14 mouse cellular contexts compared by ENCODE assay signal in the genomic region with DNA sequence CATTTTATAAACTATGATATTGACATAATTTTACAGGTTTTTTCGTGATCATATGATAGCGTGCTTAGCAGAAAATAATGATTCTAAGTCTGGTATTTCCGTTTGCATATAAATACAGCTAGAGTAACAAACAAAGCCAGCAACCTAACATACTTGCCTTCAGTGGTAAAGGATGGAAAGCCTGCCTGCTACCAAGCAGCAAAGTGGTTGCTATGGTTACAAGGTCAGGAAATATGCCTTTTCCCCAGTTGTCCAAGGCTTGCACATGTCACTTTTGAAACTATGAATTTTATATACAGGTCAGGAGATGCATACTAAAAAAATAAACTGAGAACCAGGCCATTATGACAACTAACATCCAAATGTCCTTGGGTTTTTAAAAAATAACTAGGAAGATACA.
DNase-seq lines count a peak whose midpoint lies in the region; ATAC-seq and TF ChIP-seq lines count a peak whose summit lies in the region.
"Had no signal": no experiment of that assay in that cellular context is flagged by ENCODE, and none has a peak within 500 bp of the region (broad histone marks: within the 10 kb centered on the region; RNA-seq: fewer than 3 reads in every experiment).

No protein-coding gene starts in this region.

- no peaks in the 10 kb centered on the region for H3K36me3 ChIP-seq in midbrain, embryonic 11.5 days (ENCODE audit: control insufficient read depth, insufficient read depth, low read length)
- H3K36me3 ChIP-seq in midbrain, embryonic 10.5 days, result no peaks in the 10 kb centered on the region
- no peaks in the 10 kb centered on the region for H3K36me3 ChIP-seq in forebrain, postnatal 0 days (ENCODE audit: insufficient read depth)
- H3K36me3 ChIP-seq in midbrain, embryonic 12.5 days, result no peaks in the 10 kb centered on the region
- no peaks in the 10 kb centered on the region for H3K36me3 ChIP-seq in kidney, embryonic 15.5 days
- H3K36me3 ChIP-seq: lung, embryonic 15.5 days; stomach, embryonic 15.5 days had no signal

- TF ChIP-seq CTCF in forebrain, postnatal 0 days (IDR thresholded peaks at IDR 0.05; ENCODE audit: low read depth), result no peak

- ATAC-seq in midbrain, embryonic 11.5 days (ENCODE audit: low FRiP score), result peak; percentile 85
- peak; percentile 79 for ATAC-seq in forebrain, postnatal 0 days
- peak; percentile 86 for ATAC-seq in midbrain, embryonic 12.5 days (ENCODE audit: low FRiP score, low read depth)
- ATAC-seq in kidney, embryonic 15.5 days (replicated peaks; ENCODE audit: low FRiP score), result no peak

- no peaks in the 10 kb centered on the region for H3K9me3 ChIP-seq in midbrain, embryonic 11.5 days (ENCODE audit: control insufficient read depth, low read length)
- H3K9me3 ChIP-seq in midbrain, embryonic 10.5 days (replicated peaks), result no peaks in the 10 kb centered on the region
- no peaks in the 10 kb centered on the region for H3K9me3 ChIP-seq in forebrain, postnatal 0 days (ENCODE audit: low read length)
- H3K9me3 ChIP-seq in midbrain, embryonic 12.5 days, result no peaks in the 10 kb centered on the region
- H3K9me3 ChIP-seq in kidney, embryonic 15.5 days (replicated peaks), result no peaks in the 10 kb centered on the region
- H3K9me3 ChIP-seq: lung, embryonic 15.5 days; stomach, embryonic 15.5 days had no signal

- H3K4me2 ChIP-seq in midbrain, embryonic 11.5 days, result no peak overlapping the region
- H3K4me2 ChIP-seq in forebrain, postnatal 0 days (ENCODE audit: low read depth), result no peak overlapping the region
- no peak overlapping the region for H3K4me2 ChIP-seq in midbrain, embryonic 12.5 days (replicated peaks)
- H3K4me2 ChIP-seq in kidney, embryonic 15.5 days, result no peak overlapping the region
- H3K4me2 ChIP-seq: lung, embryonic 15.5 days; stomach, embryonic 15.5 days had no signal

- no peak overlapping the region for H3K9ac ChIP-seq in midbrain, embryonic 11.5 days (ENCODE audit: low read length)
- no peak overlapping the region for H3K9ac ChIP-seq in forebrain, postnatal 0 days
- H3K9ac ChIP-seq in midbrain, embryonic 12.5 days (replicated peaks), result no peak overlapping the region
- H3K9ac ChIP-seq in kidney, embryonic 15.5 days, result no peak overlapping the region
- H3K9ac ChIP-seq: lung, embryonic 15.5 days; stomach, embryonic 15.5 days had no signal

- peak; percentile 84 for DNase-seq in midbrain, embryonic 11.5 days (ENCODE audit: low spot score, missing footprints)
- no peak for DNase-seq in midbrain, embryonic 10.5 days (ENCODE audit: low spot score)
- peak; percentile 11 for DNase-seq in forebrain, postnatal 0 days
- peak; percentile 62 for DNase-seq in retina, postnatal 1 day
- no peak for DNase-seq in layer of hippocampus, adult 9-10 months (ENCODE audit: low spot score)
- no peak for DNase-seq in thymus, postnatal 25 days
- DNase-seq: B cell, adult 2 months; cerebellum, postnatal 25 days; kidney, postnatal 4 days; thymus, postnatal 36 days had no signal

- H3K4me1 ChIP-seq in midbrain, embryonic 11.5 days (ENCODE audit: control insufficient read depth, insufficient read depth, low read length), result peaks cover 4% of the 10 kb centered on the region; the same call in 1 of the 2 replicates
- H3K4me1 ChIP-seq in midbrain, embryonic 10.5 days, result peaks cover 42% of the 10 kb centered on the region
- H3K4me1 ChIP-seq in forebrain, postnatal 0 days (ENCODE audit: insufficient read depth), result no peaks in the 10 kb centered on the region
- peaks cover 3% of the 10 kb centered on the region; the same call in 1 of the 2 replicates for H3K4me1 ChIP-seq in midbrain, embryonic 12.5 days
- H3K4me1 ChIP-seq in kidney, embryonic 15.5 days, result no peaks in the 10 kb centered on the region
- H3K4me1 ChIP-seq: lung, embryonic 15.5 days; stomach, embryonic 15.5 days had no signal

- H3K27ac ChIP-seq in midbrain, embryonic 11.5 days (ENCODE audit: low read depth, low read length), result no peak overlapping the region
- no peak overlapping the region for H3K27ac ChIP-seq in midbrain, embryonic 10.5 days (replicated peaks)
- H3K27ac ChIP-seq in forebrain, postnatal 0 days (ENCODE audit: low read depth, low read length), result no peak overlapping the region
- H3K27ac ChIP-seq in midbrain, embryonic 12.5 days (replicated peaks), result no peak overlapping the region
- H3K27ac ChIP-seq in kidney, embryonic 15.5 days, result no peak overlapping the region
- H3K27ac ChIP-seq: lung, embryonic 15.5 days; stomach, embryonic 15.5 days had no signal

- no peaks in the 10 kb centered on the region for H3K27me3 ChIP-seq in midbrain, embryonic 11.5 days (ENCODE audit: control insufficient read depth, insufficient read depth, low read length)
- no peaks in the 10 kb centered on the region for H3K27me3 ChIP-seq in midbrain, embryonic 10.5 days (ENCODE audit: low read depth, poor library complexity, severe bottlenecking)
- H3K27me3 ChIP-seq in forebrain, postnatal 0 days (ENCODE audit: insufficient read depth, low read length), result no peaks in the 10 kb centered on the region
- no peaks in the 10 kb centered on the region for H3K27me3 ChIP-seq in midbrain, embryonic 12.5 days
- no peaks in the 10 kb centered on the region for H3K27me3 ChIP-seq in kidney, embryonic 15.5 days
- H3K27me3 ChIP-seq: lung, embryonic 15.5 days; stomach, embryonic 15.5 days had no signal

- no peak overlapping the region for H3K4me3 ChIP-seq in midbrain, embryonic 11.5 days (ENCODE audit: low read depth, low read length)
- no peak overlapping the region for H3K4me3 ChIP-seq in midbrain, embryonic 10.5 days
- no peak overlapping the region for H3K4me3 ChIP-seq in forebrain, postnatal 0 days (ENCODE audit: low read depth, low read length)
- no peak overlapping the region for H3K4me3 ChIP-seq in midbrain, embryonic 12.5 days
- H3K4me3 ChIP-seq in kidney, embryonic 15.5 days (replicated peaks), result no peak overlapping the region
- H3K4me3 ChIP-seq: lung, embryonic 15.5 days; stomach, embryonic 15.5 days had no signal

- 17% methylated on average over 3 of the region's 3 CpGs for WGBS in midbrain, embryonic 11.5 days
- WGBS in midbrain, embryonic 10.5 days, result 28% methylated on average over 3 of the region's 3 CpGs
- WGBS in forebrain, postnatal 0 days, result 13% methylated on average over 3 of the region's 3 CpGs
- WGBS in midbrain, embryonic 12.5 days, result 9% methylated on average over 3 of the region's 3 CpGs
- 68% methylated on average over 3 of the region's 3 CpGs for WGBS in kidney, embryonic 15.5 days

Comparison
In these comparisons a context has a peak if more than half of its experiments do, and no peak if none do; other contexts are left out.
1. DNase-seq: peak in midbrain, embryonic 11.5 days (single experiment), forebrain, postnatal 0 days (single experiment) and retina, postnatal 1 day (single experiment); none in midbrain, embryonic 10.5 days (single experiment), layer of hippocampus, adult 9-10 months (single experiment) and thymus, postnatal 25 days (single experiment).